Mouse (Mus musculus) frontal cortex, postnatal 14 days (tissue): ENCODE results near the gene Tatdn3.
A peak's percentile ranks its signal among the peaks of the same experiment; 100 is the strongest.
"Not testable (repeated sequence)": the region's sequence is repeated elsewhere in the genome, so short reads cannot be mapped to it uniquely, and the experiment has no call there.

Experiments used
- DNase-seq, 2 experiments: peaks; one replicate each; pipeline ENCODE4 v3.0.0; 2022; ENCODE audit warnings: low spot score in 2 of 2

The Tatdn3 gene

DNA sequence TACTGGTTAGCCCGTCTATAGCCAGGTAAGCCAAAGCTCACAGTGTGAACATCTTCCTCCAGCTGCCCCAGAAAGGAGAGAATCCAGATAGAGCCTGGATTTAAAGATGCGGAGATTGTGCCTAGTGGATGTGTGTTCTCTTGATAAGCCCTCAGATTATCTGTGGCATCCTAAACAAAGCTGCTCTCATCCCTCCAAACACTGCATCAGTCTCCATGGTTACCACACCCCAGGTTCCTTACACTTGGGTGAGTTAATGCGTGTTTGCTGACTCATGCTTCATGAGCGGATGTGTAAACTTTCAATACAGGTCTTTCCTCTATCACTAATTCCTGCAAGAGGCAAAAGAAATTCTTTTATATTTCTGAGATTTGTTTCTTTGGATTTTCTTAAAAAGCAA lies 27.1 kb downstream of the Tatdn3 start:
- DNase-seq, result no peak

DNA sequence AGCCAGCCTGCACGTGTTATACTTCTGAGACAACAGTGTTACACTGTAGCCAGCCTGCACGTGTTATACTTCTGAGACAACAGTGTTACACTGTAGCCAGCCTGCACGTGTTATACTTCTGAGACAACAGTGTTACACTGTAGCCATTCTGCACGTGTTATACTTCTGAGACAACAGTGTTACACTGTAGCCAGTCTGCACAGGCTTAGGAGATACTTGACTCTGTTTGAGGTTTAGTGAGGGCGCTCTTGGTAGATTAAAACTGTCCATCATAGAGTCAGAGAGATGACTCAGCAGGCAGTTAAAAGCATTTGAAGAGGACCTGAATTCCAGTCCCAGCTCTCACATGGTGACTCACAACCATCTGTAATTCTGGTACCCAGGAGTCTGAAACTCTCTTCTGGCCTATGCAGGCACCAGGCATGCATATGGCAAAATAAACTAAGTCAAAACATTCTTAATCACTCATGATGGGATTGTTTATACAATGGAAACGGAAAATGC lies 31.8 kb downstream of the Tatdn3 start:
- DNase-seq, result not testable (repeated sequence)

DNA sequence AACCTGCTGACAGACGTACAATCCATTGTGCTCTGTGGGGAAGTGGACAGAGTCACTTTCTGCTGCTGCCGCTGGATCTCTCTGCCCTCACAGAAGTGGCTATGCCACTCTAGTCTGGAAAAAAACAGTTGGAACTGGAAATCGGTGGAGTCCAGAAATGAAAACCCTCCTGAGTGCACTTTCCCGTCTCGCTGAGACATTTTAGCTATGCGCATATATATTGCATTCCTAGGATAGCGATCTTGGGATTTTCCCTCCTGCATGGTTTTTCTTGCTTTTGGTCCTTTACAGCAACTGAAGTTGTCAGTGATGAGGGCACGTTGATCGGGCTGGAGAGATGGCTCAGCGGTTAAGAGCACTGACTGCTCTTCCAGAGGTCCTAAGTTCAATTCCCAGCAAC lies 32.5 kb downstream of the Tatdn3 start:
- no peak for DNase-seq

DNA sequence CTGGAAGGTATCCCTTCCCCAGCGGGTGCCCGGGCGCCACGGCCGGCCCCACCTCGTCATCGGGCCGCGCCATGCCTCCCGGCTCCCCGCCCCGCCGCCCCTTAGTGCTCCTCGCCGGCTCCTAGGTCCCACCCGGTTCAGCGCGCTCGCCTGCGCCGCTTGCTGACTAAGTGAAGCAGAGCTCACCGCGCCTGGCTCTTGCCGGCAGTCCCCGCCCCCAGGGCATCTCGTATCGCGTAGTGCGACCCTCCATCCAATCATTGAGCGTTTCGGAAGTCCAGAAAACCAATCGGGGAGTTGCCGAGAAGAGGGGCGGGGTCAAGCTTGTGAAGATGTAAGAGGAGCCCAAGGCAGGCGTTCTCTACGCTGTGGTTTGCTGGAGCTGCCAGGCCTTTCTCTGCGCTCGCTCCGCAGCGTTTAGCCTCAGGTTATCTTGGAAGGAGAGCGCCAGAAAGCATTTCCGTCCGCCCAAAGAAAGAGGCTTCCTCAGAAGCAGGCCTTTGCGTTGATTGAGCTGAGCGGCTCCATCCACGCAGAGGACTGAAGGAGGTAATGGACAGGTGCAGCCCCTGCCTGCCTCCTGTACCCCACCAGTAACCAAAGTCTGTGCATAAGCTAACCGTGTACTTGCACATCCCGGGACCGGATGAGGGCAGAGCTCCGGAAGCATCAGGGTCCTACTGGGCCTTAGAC lies 36.6 kb downstream of the Tatdn3 start, which contains the start of gene Flvcr1:
Gene Flvcr1, minus strand, starts transcription at position 138 of the 693 bp plus-strand sequence.
- peak; percentile 98 to 99 for DNase-seq

DNA sequence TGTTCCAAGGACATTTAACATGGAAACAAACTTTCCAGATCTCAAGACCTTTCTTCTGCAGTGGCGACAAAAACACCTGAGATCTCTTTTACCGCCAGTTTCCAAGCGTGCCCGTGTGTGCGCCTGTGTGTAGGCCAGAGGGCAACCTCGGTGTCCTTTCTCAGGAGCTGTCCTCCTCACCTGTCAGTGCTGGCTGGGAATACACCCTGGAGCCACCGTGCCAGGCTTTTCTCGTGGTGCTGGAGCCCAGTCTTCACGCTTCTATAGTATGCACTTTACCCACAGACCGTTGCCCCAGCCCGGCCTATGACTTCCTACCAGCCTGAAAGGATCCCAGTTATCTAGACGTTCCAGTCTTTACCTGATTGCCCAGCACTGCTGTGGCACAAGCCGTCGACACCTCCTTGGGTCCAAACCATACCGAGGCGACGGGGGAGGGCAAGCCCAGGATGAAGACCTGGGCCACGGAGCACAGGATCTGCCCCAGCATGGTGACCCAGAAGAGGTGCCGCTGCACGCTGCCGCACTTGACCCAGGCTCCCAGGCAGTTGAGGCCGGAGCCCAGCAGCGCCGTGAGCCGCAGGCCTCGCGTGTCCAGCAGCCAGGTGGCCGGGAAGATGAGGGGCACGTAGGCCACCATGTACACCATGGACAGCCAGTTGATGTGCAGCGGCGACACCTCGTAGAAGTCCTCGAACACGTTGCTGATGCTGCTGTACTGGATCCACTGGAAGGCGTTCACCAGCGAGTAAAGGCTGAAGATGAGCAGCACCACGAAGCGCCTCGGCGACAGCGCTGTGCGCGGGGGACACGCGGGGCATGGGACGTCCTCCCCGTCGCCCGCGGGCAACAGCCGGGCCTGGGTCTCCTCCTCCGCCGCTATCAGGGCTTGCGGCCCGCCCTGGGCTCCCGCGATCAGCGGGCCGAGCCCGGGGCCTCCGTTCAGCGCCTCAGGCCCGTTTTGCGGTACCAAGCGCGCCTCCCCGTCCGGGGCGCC lies 37.4 kb downstream of the Tatdn3 start:
- DNase-seq, result peak in 1 of 2 experiments; percentile 24

DNA sequence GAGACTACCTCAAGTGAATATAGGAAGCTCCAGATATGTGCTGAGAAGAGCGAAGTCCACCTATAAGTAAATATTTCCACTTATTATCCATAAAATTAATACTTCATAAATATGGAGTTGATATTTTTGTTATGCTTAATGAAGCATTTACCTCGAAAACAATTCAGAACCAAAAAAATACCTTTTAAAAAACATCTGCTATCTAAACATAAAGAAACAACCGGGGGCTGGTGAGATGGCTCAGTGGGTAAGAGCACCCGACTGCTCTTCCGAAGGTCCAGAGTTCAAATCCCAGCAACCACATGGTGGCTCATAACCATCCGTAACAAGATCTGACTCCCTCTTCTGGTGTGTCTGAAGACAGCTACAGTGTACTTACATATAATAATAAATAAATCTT lies 38.9 kb downstream of the Tatdn3 start:
- not testable (repeated sequence) for DNase-seq

- no peak for DNase-seq
Observed at GRCm38 (mm10) chr1:191023140-191023539, 39.6 kb downstream of the Tatdn3 start.

GRCm38 (mm10) chr1:191021016-191021415 lies 41.7 kb downstream of the Tatdn3 start:
- DNase-seq, result no peak

DNA sequence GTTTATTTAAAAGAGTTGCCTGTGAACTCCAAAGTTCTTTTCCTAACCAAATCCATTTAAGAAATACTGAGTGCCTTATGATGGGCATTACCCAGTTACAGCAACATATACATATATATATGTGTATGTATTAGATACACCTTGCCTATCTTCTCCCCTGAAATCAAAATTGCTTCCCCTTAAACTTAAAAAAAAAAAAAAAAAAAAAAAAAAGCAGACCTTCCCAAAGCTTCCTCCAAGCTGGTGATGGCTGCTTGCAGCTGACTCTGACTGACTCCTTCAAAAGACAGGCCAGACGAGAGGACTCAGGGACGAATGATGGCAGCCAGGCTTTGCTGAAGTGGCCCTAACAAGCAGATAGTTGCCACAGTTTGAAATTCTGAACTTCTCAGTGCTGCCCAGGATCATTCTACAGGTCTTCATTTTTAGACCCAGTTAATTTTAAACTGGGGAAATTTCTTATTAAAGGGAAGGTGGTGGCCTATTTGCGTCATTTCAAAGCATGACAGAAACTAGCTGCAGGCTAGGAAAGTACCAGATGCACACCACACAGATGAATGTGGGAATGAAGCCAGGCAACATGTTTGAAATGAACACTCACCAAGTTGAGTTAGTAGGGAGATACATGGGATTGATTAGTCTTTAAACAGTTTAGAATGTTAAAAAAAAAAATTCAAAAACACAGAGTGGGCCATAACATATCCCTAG lies 42.4 kb downstream of the Tatdn3 start:
- DNase-seq, result no peak

DNA sequence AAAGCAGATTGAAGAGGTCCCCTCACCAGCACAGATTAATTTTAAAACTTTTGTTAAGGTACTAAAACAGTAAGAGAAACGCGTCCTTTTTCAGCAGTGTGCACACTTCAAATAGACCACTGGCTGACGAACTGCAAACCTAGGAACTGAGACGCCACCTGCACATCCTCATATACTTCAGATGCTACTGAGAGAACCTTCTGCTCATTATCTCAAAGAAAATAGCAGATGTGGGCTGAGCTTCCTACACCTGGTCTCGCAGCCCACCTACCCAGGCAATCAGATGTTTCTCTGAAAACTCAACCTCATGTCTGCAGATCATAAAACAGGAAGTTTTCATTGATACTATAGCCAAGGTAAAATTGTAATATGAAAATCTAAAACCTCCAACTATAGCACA lies 42.9 kb downstream of the Tatdn3 start:
- no peak for DNase-seq

DNA sequence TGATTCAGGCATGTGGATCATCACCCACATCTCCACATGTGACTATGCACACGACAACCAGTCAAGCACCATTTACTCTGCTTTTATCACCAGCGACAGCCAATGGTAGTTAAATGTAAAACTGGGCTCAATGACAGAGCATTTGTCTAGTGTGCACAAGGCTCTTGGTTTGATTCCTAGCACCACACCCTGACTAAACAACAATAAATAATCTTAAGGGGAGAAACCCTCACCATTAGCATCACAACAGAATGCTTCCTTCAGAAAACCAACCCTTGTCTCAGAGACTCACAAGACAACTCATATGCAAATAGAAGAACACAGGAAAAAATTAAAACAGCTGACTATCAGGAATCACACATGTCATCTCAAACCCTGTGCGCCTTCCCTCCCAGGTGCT lies 48.5 kb downstream of the Tatdn3 start:
- no peak for DNase-seq

- no peak for DNase-seq
Observed at GRCm38 (mm10) chr1:191008707-191009106, 54.0 kb downstream of the Tatdn3 start.

DNA sequence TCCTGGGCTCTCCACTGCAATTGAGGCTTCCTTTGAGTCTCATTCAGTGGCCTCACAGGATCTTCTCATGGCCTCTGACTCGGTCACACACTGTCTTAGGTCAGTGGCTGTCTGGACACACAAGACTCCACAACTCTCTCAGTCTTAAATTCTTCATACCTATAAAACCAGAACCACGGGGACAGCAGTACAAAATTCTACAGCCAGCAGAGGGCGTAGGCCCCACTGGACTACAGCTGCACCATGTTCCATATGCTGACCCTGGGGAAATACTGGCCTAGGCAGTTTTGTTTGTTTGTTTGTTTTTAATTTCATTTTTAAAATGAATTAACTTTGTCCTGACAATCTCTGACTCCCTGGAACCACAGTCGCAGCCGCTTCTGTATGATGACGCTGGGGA lies 60.5 kb downstream of the Tatdn3 start:
- DNase-seq, result no peak

DNA sequence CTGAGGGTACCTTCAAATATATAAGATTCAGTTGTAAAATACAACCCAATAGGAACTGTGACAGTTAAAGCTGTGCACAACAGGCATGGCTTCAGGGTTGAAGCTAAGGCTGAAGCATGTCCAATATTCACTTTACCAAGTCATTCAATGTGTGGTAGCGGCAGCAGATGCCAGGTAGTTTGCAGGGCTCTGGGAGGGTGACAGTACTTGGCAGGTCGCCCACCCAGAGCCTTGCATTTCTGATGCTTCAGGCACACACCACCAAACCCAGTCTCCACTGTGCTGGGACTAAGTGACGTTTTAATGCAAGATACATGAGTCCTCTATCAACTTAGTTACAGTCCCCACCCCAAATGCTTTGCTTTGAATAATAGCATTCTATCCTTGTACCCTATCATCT lies 62.0 kb downstream of the Tatdn3 start:
- no peak for DNase-seq

GRCm38 (mm10) chr1:190998027-190998426 lies 64.7 kb downstream of the Tatdn3 start:
- DNase-seq, result no peak

GRCm38 (mm10) chr1:190996346-190996877 lies 66.3 kb downstream of the Tatdn3 start:
- DNase-seq, result no peak
